Mouse (Mus musculus): ENCODE results near the gene Efcab8.

Efcab8 gene

GRCm38 (mm10) chr2:153779394-153779981, at the start of gene Efcab8:
TSS of gene Efcab8 (plus strand) at chr2:153779931.
- DNase-seq (ENCODE audit: low spot score in 2 of 2) = no peak

GRCm38 (mm10) chr2:153734033-153734432, 45.7 kb upstream of the Efcab8 start:
- DNase-seq (ENCODE audit: low spot score in 2 of 2) = no peak

GRCm38 (mm10) chr2:153740500-153741436, 39.0 kb upstream of the Efcab8 start, which contains the start of gene Mapre1:
TSS of gene Mapre1 (plus strand) at chr2:153741274.
- DNase-seq (ENCODE audit: low spot score in 2 of 2) = peak; percentile 98 to 99

GRCm38 (mm10) chr2:153741437-153742065, 38.2 kb upstream of the Efcab8 start:
- peak in 1 of 2 experiments; percentile 10 for DNase-seq (ENCODE audit: low spot score in 2 of 2)

GRCm38 (mm10) chr2:153747994-153748393, 31.7 kb upstream of the Efcab8 start:
- no peak for DNase-seq (ENCODE audit: low spot score in 2 of 2)

GRCm38 (mm10) chr2:153750363-153750762, 29.4 kb upstream of the Efcab8 start:
- DNase-seq (ENCODE audit: low spot score in 2 of 2) = no peak

GRCm38 (mm10) chr2:153762121-153762520, 17.6 kb upstream of the Efcab8 start:
- DNase-seq (ENCODE audit: low spot score in 2 of 2) = no peak

GRCm38 (mm10) chr2:153767484-153767883, 12.2 kb upstream of the Efcab8 start:
- no peak for DNase-seq (ENCODE audit: low spot score in 2 of 2)

- DNase-seq (ENCODE audit: low spot score in 2 of 2) = no peak
Measured at GRCm38 (mm10) chr2:153768881-153769280, 10.8 kb upstream of the Efcab8 start.

GRCm38 (mm10) chr2:153772950-153773349, 6.8 kb upstream of the Efcab8 start:
- no peak for DNase-seq (ENCODE audit: low spot score in 2 of 2)

GRCm38 (mm10) chr2:153775472-153775871, 4.3 kb upstream of the Efcab8 start:
- no peak for DNase-seq (ENCODE audit: low spot score in 2 of 2)

GRCm38 (mm10) chr2:153778638-153779362, 931 bp upstream of the Efcab8 start:
- peak; percentile 15 to 36 for DNase-seq (ENCODE audit: low spot score in 2 of 2)

GRCm38 (mm10) chr2:153781181-153781580, 1.4 kb downstream of the Efcab8 start:
- DNase-seq (ENCODE audit: low spot score in 2 of 2) = no peak

GRCm38 (mm10) chr2:153784668-153785067, 4.9 kb downstream of the Efcab8 start:
- no peak for DNase-seq (ENCODE audit: low spot score in 2 of 2)

- DNase-seq (ENCODE audit: low spot score in 2 of 2) = no peak
Measured at GRCm38 (mm10) chr2:153793366-153793765, 13.6 kb downstream of the Efcab8 start.

GRCm38 (mm10) chr2:153795090-153795489, 15.4 kb downstream of the Efcab8 start:
- no peak for DNase-seq (ENCODE audit: low spot score in 2 of 2)

GRCm38 (mm10) chr2:153807464-153807863, 27.7 kb downstream of the Efcab8 start:
- peak; percentile 51 to 60 for DNase-seq (ENCODE audit: low spot score in 2 of 2)

- DNase-seq (ENCODE audit: low spot score in 2 of 2) = no peak
Measured at GRCm38 (mm10) chr2:153808146-153808545, 28.4 kb downstream of the Efcab8 start.

GRCm38 (mm10) chr2:153808841-153809240, 29.1 kb downstream of the Efcab8 start:
- no peak for DNase-seq (ENCODE audit: low spot score in 2 of 2)

GRCm38 (mm10) chr2:153809921-153810320, 30.2 kb downstream of the Efcab8 start:
- DNase-seq (ENCODE audit: low spot score in 2 of 2) = no peak

- no peak for DNase-seq (ENCODE audit: low spot score in 2 of 2)
Measured at GRCm38 (mm10) chr2:153822005-153822543, 42.3 kb downstream of the Efcab8 start.
